Mouse (Mus musculus) lung, postnatal 4 days (tissue): Measurements from ENCODE around the gene Nlgn1.

Source experiments
- DNase-seq, 2 experiments: peaks; one replicate each; pipeline ENCODE4 v3.0.0; 2021

The Nlgn1 gene

DNA sequence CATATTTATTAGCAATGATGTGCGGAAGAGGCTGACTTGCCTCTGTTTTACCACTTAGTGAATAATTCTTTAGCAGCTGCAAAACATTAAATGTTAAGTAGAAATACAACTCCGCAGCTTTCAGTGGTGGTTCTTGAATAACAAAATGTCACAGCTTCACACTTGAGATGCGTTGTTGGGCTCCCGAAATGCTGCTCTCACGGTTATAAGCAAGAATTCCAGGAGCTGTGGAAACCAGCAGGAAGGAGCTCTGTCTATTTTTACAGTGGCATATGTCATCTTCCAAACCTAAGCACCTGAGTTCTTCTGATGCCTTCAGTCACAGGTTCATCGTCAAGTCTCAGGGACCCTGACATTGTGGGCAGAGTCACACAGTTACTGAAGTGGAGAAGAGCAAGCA lies 556.8 kb downstream of the Nlgn1 start:
- no peak for DNase-seq

DNA sequence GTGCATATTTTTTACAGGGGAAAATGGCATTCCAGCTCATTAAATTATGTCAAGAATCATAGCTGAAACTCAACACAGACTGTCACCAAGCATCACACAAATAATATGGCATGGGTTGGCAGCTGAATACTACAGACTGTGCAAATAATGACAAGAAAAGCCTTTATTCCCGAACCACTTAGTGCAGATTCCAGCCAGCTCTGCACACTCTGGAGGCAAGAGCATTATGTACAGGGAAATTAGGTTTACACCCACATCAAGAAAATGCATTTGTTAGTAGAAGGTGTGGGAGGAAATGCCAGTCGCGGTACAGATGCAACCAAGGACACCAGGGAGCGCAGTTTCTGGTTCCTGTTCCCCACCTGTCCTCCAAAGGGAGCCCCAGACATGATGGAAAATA lies 558.4 kb downstream of the Nlgn1 start:
- no peak for DNase-seq

DNA sequence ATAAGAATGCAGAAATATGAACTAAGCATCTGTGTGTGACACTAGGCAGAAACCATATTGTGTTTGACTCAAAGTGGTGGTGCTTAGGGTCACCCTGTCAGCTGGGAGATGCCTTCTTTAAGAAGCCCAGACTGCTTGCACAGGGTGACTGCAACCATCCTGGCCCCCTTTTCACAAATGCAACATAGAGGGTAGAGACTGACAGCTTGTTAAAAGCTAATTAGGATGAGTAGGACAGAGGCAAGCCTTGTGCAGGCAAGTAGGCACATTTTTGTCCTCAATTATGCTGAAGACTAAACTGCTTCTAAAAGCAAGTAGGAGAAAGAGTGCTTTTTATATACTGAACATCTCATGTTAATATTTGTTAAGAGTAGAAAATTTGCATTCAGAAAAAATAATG lies 558.8 kb downstream of the Nlgn1 start:
- DNase-seq, result no peak

GRCm38 (mm10) chr3:25763689-25764088 lies 568.6 kb downstream of the Nlgn1 start:
- no peak for DNase-seq

- no peak for DNase-seq
These were observed 574.4 kb downstream of the Nlgn1 start for GRCm38 (mm10) chr3:25757813-25758212.

- DNase-seq, result no peak
These were observed 608.1 kb downstream of the Nlgn1 start for GRCm38 (mm10) chr3:25724111-25724510.

- DNase-seq, result no peak
These were observed 610.8 kb downstream of the Nlgn1 start for GRCm38 (mm10) chr3:25721464-25721863.

DNA sequence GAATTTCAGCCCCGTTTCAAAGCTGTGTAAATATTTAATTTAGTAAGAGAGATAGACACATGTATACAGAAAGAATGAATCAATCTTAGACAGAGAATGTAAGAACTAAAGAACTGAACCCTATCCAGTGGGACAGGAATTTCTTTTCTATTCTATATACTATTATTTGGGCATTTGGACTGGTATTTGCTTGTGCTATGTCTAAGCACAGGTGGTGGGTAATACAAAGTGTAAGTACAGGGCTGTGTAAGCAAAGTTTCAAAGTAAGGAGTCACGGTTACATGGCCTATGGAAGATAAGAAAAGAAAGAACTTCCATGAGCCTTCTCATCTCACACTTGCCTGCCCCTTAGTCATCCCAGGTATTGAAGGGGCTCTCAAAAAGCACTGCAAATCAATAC lies 624.9 kb downstream of the Nlgn1 start:
- no peak for DNase-seq

- DNase-seq, result no peak
These were observed 635.0 kb downstream of the Nlgn1 start for GRCm38 (mm10) chr3:25697231-25697630.

DNA sequence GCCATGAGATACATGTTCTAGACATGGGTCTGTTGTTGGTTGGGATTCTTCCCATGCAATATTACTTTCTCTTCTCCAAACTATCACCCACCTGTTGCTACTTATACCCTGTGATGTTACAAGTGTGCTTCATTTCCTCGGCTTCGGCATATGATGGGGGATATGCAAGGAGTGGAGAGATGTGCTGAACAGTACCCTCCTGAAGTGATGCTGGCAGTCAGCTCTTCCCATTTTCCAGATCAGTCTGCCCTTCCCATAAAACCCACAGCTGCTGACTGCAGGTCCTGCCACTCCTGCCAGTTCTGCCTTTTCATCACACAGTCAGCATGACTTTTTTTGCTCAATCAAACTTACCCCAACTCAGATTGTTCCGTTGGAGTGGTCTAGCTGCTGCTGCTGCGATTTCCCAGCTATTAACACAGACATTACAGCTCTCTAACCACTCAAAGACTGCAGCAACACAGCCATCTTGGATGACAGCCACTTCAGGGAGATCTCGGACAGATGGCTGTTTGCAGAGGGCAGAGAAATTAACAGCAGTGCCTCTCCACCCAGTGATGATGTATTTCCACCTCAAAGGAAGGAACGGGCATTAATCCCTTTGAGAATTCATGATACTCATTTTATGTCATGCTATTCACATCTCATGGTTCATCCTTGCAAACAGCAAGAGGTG lies 643.3 kb downstream of the Nlgn1 start:
- no peak for DNase-seq

DNA sequence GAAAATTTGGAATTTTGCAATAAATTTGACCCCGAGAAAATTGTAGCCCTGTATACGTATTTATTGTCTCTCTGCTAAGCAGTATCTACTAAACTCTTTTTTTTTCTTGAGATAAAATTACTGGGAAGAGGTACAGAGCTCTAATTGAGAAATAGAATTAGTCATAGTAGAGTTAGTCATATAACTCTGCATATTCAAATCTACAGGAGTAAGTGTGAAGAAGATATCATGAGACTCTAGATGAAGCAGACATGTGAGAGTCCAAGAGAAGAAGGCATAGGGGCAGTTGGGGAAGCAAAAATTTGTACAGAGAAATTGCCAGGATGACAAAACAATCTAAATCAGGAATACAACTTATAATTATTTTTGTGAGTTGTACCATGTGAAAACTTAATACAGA lies 648.6 kb downstream of the Nlgn1 start:
- no peak for DNase-seq

GRCm38 (mm10) chr3:25679373-25679772 lies 652.9 kb downstream of the Nlgn1 start:
- DNase-seq, result peak; percentile 24 to 31

DNA sequence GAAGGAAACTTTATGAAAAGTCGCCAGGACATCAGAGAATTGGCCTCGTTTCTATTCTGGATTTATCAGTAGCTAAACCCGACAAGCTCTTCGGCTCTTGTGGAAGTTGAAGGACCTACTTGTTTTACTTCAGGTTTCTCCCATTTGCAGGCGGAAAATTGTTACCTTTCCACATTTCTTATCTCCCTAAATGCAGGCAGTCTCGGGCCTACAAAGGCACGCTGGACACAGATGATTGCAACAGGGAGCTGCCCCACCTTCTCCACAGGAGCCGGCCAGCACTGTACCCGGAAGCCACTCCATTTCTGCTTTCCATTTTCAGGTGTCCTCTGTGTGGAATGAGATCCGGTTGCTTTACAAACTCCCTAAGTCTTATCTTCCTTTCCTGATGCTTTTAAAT lies 656.4 kb downstream of the Nlgn1 start:
- DNase-seq, result no peak

DNA sequence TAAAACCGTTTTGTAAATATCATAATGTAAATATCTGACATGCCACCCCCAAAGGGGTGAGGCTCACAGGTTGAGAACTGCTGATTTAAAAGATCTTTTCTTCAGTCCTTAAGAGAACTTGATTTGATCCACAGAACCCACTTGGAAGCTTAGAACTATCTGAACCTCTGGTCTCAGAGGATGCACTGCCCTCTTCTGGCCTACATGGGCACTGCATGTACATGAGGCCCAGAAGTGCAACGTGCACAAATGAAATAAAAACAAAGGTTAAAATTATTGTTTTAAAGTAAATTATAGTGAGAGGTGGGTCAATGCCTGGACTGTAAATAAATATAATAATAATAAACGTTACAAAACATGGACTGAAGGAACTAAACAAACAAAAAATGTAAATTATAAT lies 657.2 kb downstream of the Nlgn1 start:
- peak in 1 of 2 experiments; percentile 16 for DNase-seq

DNA sequence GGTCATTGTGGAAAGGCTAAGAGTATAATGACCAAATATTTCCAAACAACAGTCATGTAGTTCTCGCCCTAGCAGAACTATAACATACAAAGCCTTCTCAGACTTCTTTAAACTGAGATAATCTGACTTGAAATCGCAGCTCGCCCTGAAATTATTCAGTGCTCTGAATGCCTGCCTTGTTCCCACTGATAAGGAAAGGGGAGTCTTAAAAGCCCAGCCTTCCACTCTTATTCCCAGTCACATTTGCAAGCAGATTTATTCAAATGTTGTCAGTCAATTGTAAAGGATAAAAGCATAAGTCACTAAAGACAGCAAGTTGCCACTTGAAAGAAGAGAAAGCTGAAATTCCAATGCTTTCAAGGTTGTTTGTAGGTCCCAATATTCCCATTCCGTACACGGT lies 658.9 kb downstream of the Nlgn1 start:
- no peak for DNase-seq

- no peak for DNase-seq
These were observed 659.5 kb downstream of the Nlgn1 start for GRCm38 (mm10) chr3:25672779-25673178.

DNA sequence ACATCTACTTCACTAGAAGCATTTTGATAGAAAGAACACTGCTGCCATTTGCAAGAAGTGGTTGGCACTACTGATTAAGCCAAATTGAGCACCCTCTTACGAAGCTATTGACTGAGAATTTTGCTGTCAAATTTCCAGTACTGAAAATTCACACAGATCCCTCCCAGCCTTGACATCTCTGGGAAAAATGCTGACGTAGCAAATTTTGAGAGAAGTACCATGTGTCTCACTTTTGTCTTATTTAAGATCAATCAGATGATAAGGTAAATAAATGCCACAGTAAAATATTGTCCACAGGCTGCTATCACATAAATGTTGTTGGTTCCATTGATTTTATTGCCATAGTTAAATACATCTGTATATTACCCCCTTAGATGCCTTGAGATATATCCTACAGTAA lies 668.8 kb downstream of the Nlgn1 start:
- no peak for DNase-seq

GRCm38 (mm10) chr3:25660285-25660684 lies 672.0 kb downstream of the Nlgn1 start:
- DNase-seq, result no peak

- no peak for DNase-seq
These were observed 674.3 kb downstream of the Nlgn1 start for GRCm38 (mm10) chr3:25658006-25658405.

GRCm38 (mm10) chr3:25657074-25657473 lies 675.2 kb downstream of the Nlgn1 start:
- DNase-seq, result no peak

DNA sequence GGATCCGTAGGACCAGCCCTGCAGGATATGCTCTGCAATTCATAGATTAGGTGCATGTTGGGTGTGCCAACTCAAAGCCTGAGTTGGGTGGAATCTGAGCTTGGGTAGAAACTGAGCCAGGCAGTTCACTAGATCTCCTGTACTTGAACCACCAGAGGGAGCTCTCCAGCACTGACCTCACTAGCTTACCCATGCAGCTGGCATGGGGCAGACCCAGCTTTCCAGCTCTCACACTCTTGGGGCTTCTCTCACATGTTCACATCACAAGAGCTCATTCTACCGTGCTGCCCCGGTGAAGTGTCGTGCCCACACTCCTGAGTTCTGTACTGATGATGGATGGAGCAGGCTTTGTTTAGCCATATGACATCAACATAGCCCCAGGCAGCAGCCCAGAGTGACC lies 679.2 kb downstream of the Nlgn1 start:
- peak; percentile 10 to 19 for DNase-seq

DNA sequence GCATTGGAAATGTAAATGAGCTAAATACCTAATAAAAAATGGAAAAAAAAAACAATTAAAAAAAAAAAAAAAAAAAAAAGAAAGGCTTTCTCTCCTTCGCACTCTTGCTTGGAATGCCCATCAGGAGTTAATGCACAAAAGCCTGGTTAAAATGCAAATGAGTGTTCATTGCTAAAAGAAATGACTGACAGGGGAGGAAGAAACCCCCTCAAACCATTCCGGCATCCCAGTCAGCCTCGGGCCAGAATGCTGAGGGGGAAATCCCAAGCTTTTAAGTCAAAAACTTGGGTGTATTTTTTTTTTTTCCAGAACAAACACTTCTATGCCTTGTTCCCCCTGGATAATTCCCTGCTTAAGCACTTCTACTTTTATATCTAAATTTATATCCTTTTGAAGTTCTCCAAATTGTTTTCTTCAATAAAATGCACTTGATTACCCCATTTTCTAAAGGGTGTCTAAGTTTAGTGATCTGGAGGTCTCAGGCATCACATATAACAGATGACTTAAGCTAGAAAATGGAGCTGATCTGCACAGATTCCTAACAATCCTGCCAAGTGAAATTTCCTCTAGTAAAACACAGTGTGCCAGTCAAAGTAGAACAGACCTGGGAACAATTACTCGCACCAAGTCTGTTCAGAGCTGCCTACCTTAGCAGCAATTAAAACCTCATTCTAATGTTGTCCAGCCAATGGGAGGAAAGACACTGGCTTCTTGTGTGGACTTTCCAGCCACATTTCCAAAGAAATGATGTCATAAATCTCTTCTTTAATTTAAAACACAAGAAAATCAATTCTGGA lies 686.2 kb downstream of the Nlgn1 start:
- no peak for DNase-seq

DNA sequence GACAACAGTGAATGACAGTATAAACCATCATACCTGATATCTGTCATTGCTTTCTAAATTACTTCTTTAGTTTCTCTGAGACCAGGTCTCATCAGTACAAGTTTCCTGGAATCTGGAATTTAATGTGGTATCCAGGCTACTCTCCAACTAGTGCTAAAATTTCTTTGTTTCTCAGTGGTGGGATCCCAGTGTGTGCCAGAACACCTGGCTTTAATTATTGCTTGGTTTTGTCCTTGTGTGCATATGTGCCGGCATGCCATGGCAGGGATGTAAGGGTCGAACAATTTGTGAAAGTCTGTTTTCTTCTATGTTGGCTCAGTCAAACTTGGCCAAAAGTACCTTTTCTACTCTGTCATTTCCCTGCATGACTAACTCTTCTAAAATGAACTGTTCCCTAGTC lies 703.1 kb downstream of the Nlgn1 start:
- no peak for DNase-seq

DNA sequence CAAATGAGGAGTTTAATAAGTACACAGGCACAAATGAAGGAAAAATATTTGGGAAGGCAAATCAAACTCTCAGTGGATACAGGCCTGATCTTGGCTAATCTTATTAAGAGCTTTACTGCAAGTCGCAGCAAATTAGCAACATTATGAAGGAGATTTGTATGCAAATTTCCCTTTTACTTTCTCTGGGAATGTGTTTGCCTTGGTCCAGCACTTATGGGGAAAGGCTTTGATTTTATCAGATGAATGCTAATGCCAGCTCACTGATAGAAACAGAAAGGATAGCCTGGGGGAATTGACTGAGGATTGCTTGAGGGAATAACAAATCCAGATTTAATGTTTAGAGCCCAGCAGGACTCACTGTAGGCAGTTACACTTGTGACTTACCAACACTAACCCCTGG lies 725.7 kb downstream of the Nlgn1 start:
- DNase-seq, result no peak

GRCm38 (mm10) chr3:25597513-25597912 lies 734.7 kb downstream of the Nlgn1 start:
- DNase-seq, result no peak
